Mouse (Mus musculus) small intestine, adult 10 weeks (tissue): ENCODE results near the gene Ly6c2. TPM values are rescaled to one million over a fixed set of nuclear protein-coding genes. Genes with fewer than 3 reads are reported as not detected.

ENCODE experiments used
- polyA plus RNA-seq: library from polyadenylated mRNA; stranded (reverse); fragments of 350-450 nt; fragmentation: Illumina TruSeq; extraction: RNeasy Lipid Tissue Mini Kit (QIAGEN cat#74804); gene quantifications from one replicate; pipeline ENCODE4 v1.2.3, GENCODE M21; 2014; ENCODE audit warnings: low replicate concordance

The Ly6c2 gene
- 9.5 TPM for polyA plus RNA-seq

DNA sequence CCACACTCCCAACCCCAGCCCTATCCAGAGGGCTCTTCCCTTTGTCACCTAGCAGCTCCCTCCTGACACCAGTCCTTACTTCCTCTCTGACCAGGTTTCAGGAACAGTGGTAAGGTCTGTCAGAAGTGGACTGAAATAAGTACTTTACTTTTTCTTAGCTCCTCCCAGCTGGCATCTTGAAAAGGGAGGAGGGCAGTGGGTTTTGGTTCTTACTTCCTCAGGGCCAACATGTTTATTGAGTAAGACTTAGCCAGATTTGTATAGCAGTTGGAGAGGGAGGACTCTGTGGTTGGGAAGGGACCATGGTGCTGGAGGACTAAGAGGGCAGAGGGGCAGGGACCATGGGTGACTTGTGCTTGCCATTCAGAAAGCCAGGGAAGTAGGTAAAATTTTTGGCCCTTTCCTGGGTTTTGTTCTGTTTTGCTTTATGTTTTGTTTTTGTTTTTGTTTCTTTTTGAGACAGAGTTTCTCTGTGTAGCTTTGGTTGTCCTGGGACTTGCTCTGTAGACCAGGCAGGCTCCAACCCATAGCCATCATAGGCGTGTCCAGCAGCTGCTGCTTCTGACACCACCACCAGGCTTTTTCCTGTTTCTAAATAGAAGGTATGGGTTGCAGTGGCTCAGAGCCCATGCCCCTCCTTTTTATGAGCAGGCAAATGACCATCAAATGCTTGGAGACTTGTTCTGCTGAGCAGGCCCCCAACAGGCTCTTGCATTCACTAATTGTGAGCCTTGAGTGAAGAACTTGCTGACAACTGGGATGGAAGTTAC is at the start of gene Ly6c2:
Ly6c2 (minus strand) TSS at position 110 of the 770 bp plus-strand sequence.

DNA sequence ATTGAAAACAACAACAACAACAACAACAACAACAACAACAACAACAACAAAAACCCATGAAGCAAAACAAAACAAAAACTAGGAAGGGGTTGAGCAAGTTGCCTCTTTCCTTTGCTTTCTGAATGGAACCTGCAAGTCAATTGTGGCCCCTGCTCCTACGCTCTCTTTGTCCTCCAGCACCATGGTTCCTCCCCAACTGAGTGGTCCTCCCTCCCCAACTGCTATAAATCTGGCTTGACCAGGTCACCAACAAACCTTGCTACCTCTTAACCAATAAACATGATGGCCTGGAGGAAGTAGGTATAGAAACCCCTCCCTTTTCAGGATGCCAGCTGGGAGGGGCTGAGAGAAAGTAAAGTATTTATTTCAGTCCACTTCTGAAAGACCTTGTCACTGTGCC is 43.2 kb upstream of the Ly6c2 start, which contains the start of gene Ly6g:
Ly6g (plus strand) TSS at position 301 of the 400 bp plus-strand sequence.

Other genes with a start within 250 kb of the Ly6c2 start
- gene 2010109I03Rik, start 214.9 kb downstream of the Ly6c2 start, polyA plus RNA-seq: 7.2 TPM
- not detected for gene Ly6i, start 128.5 kb downstream of the Ly6c2 start, polyA plus RNA-seq
- gene Ly6a, start 113.9 kb downstream of the Ly6c2 start, polyA plus RNA-seq: 56.2 TPM
- 16.7 TPM for gene Ly6c1, start 63.1 kb downstream of the Ly6c2 start, polyA plus RNA-seq
- not detected for gene Ly6g, start 43.3 kb upstream of the Ly6c2 start, polyA plus RNA-seq
- 114 TPM for gene BC025446, start 104.4 kb upstream of the Ly6c2 start, polyA plus RNA-seq
- not detected for gene Ly6f, start 156.5 kb upstream of the Ly6c2 start, polyA plus RNA-seq